Mouse (Mus musculus): ENCODE data around the gene Tgfbr2.

Gene Tgfbr2

DNA sequence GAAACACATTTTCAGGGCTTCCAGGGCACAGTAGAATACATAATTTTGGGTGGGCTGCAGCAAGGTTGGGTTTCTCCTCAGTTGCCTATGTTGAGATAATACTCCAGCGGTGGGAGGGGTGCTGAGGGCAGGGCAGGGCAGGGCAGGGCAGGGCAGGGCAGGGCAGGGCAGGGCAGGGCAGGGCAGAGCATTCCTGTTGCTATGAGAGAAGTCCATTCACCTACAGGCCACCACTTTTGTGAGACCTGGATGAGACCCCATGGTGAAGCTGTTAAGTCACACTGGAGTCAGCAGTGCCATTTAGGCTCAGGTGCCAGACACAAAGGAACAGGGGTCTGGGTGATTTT, 18.3 kb upstream of the Tgfbr2 start:
- no peak for DNase-seq (ENCODE audit: low spot score)

DNA sequence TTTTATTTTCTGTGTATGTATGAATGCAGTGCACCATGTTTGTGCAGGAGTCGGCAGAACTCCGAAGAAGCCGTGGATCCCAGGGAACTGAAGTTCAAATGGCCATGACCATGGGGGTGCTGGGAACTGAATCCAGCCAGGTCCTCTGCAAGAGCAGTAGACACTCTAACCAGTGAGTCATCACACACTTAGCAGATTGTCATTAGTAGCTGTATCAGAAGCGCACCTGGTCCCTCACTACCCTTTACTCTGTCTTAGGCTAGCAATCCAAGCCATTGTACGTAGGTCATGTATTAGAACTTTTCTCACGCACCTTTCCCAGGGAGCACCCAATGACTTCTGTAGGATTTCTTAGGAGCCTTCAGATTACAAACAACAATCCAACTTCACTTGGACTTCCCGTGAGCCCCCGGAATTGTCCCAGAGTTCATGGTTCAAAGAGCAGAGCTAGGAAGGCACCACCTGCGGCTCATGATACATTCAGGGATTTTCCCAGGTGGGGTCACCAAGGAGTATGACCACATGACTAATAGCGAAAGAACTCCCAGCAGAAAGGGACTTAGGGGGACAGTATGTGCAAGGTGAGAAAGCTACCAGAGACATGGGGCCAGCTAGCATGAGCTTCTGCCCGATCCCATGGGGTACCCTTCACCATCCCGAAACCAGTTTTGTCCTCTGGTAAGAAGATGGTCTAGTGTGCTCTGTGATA, 17.8 kb upstream of the Tgfbr2 start:
- DNase-seq (ENCODE audit: low spot score): no peak

DNA sequence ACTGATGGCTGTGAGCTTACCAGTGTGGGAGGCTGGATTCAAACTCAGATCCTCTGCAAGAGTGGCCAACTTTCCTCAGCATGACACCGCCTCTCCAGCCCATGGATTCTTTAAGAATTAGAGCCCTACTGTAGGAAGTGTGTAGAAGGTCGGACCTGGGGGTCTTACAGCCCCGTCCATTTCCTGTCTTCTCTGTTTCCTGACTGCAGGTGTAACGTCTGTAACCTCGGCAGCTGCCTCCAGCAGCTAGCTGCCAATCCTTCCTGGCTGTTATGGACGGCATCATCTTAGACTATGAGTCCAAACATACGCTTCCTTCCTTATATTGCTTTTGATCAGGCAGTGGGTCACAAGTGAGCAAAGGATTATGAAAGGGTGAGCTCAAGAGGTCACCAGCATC, 17.1 kb upstream of the Tgfbr2 start:
- DNase-seq (ENCODE audit: low spot score): no peak

DNA sequence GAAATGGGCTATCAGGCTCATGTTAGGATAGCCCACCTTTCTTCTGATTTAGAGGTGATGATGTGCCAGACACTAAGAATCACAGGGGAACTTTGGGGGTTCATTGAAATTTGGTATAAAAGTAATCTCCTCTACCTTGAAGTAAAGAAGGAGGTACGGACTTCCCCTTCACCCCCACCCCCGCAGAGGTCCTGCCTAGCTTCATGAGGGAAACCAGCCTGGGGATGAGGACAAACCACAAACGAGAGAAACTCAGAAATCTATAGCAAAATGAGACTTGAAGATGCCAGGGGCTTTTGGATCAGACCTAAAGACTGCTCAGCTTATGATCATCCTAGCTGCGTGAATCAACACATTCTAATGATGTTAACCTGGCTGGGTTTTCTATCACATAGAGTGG, 14.7 kb upstream of the Tgfbr2 start:
- DNase-seq (ENCODE audit: low spot score): no peak

DNA sequence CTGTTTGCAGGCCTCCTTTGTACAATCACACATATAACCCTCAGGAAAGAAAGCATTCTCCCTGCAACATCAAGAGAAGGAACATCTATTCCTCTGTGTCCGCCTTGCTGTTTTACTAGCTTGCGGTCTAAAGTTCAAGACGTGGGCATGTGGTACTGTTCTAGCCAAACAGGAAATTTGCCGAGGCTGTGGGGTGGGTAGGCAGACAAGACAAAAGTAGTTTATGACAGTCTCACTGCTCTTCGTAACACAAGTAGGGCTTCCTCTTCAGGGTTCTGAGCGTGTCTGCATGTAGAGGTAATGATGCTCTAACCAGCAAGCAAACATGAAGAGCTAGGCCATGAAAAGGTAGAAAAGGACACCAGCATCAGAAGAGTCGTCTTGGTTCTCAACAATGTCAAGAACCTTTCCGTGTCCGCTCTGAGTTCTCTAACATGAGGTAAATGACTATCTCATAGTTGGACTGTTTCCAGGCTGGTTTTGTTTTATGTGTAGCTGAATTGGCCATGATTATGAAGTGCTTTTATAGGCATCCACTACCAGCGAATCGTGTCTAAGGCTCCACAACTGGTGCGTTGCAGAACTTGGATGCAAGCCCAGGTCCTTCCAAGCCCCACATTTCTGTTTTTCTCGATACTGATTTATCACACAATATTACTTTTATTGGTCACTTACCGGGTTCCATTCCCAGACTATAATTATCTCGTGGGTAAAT, 13.9 kb upstream of the Tgfbr2 start:
- no peak for DNase-seq (ENCODE audit: low spot score)

DNA sequence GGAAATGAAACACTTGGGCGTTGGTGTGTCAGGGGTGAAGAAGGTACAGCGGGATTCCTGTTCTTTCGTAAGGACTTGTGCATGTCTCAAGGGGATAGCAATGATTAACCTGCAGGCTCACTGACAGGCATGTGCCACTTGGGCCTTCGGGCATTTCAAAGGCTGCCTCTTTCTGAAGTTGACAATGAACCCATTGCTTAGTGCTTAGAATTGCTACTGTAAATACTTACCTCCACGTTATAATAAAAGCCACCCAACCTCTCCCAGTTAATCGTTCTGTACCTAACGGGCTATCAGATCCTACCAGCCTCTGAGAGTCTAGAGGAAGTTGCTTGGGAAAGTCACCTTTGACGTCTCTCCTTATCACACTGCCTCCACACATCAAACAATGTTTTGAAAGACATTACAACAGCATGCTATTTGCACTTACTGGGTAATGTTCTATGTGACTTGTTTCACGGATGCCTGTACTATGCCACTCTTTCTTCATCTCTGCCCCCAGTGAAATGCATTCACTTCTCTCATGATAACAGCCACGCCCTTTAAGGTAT, 12.1 kb upstream of the Tgfbr2 start:
- no peak for DNase-seq (ENCODE audit: low spot score)

DNA sequence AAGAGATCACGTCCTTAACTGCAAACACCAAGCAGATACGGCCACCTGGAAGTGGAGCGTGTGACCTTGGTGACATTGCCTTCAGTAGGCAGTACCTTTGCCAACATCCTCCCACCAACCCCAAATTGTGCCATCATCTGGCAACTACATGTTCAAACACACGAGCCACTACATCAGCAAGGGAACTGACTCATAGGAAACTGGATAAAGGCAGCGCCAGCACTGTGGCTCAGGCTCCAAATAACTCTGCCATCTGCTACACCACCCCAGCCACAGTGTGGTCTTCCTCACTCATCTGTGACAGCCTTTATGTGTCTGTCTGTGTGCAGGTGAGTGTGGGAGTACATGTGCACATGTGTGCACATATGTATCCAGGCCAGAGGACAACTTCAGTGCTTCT, 9.7 kb upstream of the Tgfbr2 start:
- no peak for DNase-seq (ENCODE audit: low spot score)

DNA sequence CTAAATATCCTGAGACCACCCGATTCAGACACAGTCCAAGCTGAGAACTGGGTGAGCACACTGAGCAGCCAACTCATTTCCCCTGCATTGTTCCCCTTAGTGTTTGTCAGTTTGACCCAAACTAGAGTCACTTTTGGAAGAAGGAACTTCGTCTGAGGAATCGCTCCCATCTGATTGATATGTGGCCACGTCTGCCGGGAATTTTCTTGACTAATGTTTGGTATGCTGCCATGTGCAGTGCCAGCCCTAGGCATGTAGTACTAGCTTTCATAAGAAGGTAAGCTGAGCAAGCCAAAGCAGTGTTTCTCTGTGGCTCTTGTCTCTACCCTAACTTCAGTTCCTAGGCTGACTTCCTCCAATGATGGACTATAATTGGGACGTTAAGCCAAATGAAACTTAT, 7.9 kb upstream of the Tgfbr2 start:
- no peak for DNase-seq (ENCODE audit: low spot score)

DNA sequence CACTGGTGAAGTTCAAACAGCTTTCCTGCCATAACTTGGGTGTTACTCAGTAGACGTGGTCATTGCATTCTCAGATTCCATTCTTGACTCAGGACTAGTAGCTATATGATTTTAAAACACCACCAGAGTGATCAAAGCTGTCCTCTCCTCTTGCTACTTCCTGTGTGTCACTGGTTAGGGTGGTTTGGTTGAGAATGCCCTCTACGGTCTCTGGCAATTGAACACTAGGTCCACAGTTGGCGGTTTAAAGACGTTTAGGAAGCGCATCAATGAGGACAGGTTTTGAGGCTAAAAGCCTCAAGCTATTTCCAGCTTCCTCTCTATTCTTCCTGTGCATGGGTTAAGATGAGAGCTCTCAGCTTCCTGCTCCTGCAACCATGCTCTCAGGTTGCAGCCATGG, 6.4 kb upstream of the Tgfbr2 start:
- no peak for DNase-seq (ENCODE audit: low spot score)

DNA sequence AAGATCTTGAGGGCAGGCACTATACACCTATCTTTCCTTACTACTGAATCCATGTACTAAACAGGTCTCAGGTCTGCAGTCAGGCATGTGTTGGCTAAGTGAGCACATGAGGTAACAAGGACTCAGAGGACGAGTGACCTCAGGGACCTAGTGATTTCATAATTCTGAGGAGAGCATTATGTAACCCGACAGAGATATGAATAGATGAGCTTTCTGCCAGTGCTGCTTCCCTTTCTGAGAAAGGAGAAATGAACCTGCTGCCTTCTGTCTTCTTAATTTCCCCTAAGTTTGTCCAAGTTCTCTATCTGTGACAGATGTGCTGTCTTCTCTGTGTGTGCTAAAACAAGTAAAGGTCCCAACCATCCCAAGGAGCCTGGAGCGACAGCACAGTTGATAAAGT, 3.0 kb upstream of the Tgfbr2 start:
- no peak for DNase-seq (ENCODE audit: low spot score)

DNA sequence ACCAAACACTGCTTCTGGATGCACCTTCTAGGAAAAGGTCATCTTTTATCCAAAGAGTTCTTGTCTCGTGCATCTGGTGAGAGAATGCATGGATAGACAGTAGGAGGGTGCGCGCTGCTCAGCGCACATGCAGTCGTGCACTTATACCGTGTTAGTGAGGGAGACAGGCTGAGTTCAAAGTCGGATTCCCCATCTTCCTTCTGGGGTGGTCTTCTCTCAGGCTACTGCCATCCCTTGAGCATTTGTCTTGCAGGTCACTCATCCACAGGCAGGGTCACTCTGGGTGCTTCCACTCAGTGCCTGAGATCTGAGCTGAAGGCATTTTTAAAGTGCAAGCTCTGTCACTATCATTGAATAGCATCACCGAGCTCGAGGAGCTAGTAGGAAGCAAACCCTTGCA, 1.9 kb upstream of the Tgfbr2 start:
- DNase-seq (ENCODE audit: low spot score): no peak

DNA sequence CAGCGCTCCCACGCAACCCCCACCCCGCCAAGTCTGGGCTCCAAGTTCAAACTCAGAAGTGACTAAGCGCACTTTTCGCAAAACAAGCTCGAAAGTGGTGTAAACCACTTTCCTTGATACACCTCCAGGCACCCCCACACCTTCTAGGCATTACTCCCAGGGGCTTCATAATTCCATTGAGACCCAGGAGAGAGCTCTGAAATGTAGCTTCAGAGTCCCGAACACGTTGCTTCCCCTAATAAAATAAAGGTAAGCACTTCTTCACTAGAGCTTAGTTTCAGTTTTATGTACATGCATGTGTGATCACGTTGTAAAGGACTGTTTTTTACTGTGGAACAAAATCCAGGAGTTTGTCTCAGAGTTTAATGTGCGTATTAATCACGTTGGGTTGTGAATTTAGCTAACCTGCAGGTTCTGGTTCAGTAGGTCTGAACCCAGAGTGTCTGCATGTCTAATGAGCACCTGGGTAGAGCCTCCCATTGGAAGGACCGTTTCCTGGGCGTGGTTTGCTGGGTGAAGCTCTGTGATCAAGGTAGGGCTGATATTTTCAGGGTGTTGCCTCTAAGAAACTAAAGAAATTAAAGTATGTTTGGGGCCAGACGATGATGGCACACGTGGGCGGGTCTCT, 442 bp upstream of the Tgfbr2 start:
- peak; percentile 22 for DNase-seq (ENCODE audit: low spot score)

DNA sequence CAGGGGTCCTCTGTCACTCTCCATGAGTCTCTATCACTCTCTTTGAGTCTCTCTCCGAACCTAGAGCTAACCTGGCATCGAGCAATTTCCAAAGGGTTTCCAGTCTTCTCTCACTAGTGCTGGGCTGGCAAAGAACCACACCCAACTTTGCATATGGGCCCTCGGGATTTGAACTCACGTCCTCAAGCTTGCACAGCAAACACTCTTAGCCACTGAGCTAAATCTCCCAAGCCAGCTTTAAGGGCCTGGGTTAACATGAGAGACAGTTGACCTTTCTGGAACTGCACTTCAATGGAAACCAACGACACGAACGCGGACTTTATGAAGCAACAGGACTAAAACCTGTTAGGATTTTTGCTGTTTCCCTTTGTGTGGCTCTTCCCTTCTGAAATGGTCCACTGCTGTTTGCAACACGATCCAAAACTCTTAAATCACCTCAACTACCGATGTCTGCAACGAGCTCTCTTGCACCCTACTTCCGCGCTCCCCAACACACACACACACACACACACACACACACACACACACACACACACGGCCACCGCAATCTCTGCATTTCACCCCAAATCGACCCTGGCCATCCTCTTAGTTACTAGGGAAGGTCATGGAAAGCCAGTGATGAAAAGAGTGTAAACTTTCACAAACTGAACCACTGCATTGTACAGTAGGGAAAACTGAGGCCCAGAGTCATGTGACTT, 1.5 kb downstream of the Tgfbr2 start:
- no peak for DNase-seq (ENCODE audit: low spot score)

DNA sequence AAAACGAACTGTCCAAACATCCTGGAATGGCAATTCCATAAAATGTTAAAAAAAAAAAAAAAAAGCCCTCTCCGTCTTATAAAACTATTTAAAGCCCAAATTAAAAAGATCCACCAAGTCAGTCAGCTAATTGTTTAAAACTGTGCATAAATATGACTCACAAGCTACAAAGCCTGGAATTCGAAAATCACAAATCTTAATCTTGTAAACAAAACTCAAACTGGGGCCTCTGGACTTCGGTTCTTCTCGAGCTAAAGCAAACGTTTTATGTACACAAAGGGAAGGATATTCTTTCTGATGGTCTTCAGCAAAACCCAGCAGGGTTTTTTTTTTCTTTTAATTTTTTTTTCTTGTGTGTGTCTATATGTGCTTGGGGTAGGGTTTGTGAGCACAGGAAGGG, 2.1 kb downstream of the Tgfbr2 start:
- DNase-seq (ENCODE audit: low spot score): no peak

DNA sequence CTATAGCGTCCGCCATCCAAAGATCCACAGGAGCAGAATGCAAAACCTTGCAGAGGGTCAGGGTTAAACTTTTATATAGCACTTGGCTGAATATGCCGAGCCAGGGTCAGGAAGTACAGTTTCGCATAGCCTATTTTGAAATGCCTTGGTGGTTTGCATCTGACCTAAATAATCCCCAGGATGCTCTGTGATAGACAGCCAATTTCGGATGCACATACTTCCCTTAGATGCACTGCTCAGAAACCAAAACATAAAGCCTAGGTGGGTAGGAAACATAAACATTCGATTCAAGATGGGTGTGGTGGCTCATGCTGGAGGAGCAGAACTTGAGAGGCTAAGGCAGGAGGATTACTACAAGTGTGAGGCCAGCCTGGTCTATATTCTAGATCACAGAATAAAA, 6.1 kb downstream of the Tgfbr2 start:
- no peak for DNase-seq (ENCODE audit: low spot score)

DNA sequence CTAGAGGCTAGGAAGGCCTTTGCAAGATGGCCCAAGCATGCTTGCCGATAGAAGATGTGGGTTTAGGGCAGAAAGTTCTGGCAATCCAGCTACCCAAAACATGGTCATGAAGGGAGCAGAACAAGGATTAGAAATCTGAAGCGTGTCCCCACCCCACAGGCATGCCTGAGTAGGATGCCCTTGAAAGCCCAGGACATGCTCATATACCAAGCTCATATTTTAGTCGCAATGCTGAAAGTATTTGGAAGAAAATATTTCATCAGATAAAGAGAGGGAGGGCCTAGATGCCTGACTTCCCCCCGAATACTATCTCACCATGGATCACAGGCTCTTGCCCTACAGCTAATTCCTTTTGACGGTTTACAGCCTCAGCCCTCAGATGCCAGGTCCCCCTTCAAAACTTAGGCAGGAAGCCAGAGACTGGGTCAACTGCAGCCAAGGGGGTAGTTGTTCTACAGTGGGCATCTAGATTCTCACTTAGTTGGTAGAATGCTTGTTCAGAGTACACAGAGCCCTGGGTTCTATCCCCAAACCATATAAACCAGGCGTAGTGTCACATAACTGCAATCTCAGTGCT, 7.8 kb downstream of the Tgfbr2 start:
- DNase-seq (ENCODE audit: low spot score): no peak

DNA sequence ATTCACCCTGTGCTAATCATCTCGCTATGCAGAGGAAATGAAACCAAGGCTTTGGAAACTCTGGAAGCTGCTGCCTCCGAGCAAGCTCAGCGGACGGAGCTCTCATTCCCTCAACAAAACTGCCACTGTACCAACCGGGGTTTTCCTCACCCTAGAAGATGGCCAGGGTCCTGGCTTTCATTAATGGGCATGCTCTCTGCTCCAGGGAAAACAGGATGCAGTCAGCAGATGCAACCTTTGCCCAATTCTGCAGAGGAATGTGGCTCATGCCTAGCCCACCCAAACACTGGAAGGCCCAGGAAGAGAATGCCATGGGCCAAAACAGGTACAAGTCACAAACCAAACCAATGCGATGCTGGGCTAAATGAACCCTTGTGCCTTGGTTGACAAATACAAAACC, 8.8 kb downstream of the Tgfbr2 start:
- DNase-seq (ENCODE audit: low spot score): no peak

DNA sequence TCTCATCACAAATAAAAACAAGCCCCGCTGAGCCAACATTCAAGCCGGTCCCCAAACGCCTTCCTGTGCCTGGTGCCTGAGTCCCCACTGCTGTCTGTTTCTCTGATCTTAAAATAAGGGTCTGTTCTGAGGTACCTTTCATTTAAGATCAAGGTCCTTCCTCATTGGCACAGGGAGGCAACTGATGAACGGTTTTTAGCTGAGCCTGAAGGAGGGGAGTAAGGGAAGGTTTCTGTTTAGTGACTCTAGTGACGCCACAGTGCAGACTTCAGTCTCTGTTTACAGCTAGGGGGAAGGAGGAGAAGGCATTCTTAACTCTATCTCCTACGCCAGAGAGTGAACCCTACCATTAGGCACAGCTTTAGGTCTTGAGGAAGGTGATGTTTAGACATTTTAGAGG, 11.3 kb downstream of the Tgfbr2 start:
- DNase-seq (ENCODE audit: low spot score): no peak

DNA sequence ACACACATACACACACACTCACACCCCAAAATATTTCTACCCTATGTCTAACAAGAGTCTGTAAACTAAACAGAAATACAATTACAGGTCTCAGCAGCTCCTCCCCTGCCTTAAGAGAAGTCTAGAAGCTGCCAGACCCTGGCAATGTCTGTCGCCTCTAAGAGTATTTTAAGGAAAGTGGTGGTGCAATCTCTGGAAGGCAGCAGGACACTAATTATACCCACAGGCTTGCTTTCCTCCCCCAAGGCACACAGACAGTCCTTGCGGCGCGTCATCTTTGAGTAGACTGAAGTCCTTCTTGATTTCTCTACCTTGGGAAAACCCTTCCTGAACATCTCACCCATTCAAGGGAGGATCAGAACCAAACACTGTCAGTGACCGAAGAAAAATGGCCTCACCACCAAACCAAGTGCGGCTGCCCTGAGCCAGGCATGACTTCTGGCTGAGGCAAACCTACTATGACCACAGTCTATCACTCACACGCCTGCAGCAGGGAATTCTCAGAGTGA, 12.2 kb downstream of the Tgfbr2 start:
- DNase-seq (ENCODE audit: low spot score): no peak

DNA sequence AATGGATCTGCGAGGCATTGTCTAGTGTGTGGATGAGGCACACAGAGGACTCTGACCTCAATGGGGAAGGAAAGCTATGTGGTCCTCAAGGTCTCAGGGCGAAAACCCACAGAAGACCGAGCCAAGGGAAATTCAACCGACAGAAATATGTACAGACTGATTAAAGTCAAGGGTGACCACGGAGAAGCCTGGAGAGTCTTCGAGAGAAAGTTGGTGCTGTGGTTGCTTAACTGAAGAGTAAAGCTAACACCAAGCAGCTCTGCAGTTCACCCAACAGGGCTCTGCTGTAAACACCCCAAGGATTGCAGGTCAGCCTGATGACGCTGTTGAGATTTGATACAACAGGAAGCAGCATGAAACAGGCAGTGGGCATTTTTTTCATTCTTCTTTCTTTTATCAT, 14.3 kb downstream of the Tgfbr2 start:
- DNase-seq (ENCODE audit: low spot score): no peak

DNA sequence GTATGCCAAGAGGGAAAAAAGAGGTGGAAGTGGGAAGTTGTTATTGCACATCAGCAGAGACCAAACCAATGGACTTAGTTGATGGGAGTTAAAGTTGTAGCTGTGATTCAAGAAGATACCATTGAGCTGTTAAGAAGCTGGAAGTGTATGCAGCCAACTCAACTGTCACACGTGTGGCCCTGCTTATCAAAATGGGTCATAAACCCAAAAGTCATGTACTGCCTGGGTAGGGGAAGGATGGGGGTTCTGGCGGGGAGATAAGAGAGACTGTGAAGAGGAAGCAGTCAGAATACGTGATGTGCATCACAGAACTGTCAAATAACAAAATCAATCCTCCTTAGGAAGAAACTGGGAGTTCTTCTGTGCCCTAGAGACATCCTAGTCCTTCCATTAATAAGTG, 15.1 kb downstream of the Tgfbr2 start:
- no peak for DNase-seq (ENCODE audit: low spot score)

DNA sequence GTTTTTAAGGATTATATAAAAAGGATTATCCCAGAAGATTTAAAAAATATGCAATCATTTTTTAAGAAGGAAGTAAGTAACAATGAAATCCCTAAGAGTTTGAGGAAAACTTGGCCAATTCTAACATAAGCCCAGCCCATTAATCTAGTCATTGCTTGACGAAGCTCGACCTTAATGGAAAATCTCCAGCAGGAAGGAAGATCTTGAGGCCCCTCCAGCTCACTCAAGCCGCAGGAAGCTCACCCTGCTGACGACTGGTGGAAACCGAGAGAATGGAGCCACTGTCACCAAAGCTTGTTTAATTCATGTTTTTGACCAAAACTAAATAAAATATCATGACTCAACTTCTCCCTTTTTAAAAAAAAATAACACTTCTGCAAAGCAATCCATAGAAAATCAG, 18.7 kb downstream of the Tgfbr2 start:
- no peak for DNase-seq (ENCODE audit: low spot score)
